Mouse (Mus musculus): ENCODE data around the gene Traf3ip1.
"Not testable (repeated sequence)": the region's sequence is repeated elsewhere in the genome, so short reads cannot be mapped to it uniquely, and the experiment has no call there.

The Traf3ip1 gene

GRCm38 (mm10) chr1:91465244-91465643 lies 29.2 kb upstream of the Traf3ip1 start:
- DNase-seq (ENCODE audit: low read depth, low spot score), result no peak

GRCm38 (mm10) chr1:91466186-91466585 lies 28.3 kb upstream of the Traf3ip1 start:
- no peak for DNase-seq (ENCODE audit: low read depth, low spot score)

DNA sequence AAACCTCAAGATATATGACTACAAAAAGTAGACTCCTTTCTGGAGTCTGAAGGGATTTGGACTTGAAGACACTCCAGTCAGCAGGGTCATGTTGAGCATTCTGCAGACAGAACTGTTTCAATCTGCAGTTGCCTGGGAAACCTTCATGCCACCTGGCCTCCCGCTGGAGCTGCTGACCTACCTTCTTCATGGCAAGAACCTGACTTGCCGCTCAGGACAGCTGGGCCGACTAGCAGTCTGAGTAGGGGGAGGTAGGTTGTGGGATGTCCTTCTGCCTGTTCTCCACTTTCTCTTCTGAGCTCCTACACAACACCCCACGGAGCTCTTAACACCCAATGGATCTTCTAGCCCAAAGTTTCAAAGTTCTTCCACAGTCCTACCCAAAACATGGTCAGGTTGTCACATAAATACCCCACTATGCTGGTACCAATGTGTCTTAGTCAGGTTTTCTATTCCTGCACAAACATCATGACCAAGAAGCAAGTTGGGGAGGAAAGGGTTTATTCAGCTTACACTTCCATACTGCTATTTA lies 24.5 kb upstream of the Traf3ip1 start:
- no peak for DNase-seq (ENCODE audit: low read depth, low spot score)

- not testable (repeated sequence) for DNase-seq (ENCODE audit: low read depth, low spot score)
These were observed 16.3 kb upstream of the Traf3ip1 start for GRCm38 (mm10) chr1:91478145-91478544.

DNA sequence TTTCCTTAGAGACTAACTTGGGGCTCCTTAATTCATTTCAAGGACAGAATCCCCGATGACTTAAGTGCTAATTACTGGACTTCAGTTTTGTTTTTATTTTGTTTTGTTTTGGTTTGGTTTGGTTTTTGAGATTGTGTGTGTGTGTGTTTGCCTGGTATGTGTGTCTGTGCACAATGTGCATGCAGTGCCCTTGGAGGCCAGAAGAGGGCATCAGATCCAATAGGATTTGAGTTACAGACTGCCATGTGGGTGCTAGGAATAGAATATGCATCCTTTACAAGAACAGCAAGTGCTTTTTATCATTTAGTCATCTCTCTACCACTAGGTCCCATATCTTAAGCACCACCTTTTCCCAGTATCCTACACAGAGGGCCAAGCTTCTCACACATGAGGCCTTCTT lies 15.5 kb upstream of the Traf3ip1 start:
- DNase-seq (ENCODE audit: low read depth, low spot score), result no peak

DNA sequence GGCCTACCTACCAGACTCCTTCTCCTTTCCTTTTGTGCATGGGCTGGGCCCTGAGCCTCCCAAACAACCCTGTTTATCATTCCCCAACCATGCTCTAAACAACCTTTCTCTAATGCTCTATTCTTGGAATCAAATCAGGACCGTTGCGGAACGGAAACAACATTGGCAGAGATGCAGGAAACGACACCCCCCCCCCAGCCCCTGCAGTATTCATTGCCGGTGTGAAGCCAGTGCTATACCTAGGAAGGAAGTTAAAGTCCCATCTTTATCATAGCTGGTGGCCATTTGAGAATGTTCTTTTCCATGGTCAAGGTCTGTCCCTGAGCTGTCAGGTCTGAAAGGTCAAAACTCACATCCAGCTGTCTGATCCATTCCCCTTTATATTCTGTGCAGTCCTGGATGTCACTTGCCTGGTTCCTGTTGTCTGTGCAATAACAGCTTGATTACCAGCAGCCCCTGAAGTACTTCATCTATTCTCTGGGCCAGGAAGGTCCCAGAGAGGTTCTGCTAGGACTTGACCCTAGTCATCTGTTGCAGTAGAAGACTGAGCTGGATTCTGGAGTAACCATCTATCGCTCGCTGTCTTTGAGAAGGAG lies 11.7 kb upstream of the Traf3ip1 start:
- no peak for DNase-seq (ENCODE audit: low read depth, low spot score)

DNA sequence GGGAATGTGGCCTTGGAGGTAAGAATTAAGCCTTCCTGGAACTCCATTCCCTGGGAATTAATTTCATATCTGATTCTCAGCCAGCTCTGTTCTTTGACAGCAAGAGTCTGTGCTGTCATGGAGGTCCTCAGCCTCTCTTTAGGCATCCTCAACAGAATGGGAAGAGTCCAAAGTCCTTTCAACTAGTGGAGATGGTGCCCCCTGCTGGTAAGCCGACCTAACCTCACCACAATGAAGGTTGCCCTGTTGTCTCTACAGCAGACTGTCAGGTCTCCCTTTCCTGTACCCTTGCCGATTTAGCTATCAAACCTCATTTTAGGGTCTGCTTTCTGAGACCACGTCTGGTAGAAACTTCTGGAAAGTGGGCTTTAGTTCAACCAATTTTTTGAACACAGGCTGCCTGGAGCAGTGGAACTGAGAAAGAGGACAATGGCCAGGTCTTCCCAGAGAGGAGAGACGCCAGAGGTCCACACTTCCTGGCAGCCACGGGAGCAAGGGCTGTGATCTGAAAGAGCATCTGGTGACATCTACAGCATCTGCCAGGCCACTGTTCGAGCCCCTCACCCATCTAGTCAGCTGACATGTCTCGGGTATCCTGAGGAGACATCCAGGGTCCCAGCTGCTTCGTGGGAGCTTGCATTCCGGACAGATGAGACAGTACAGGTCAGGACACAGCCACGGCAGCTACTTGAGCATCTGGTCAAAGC lies 11.0 kb upstream of the Traf3ip1 start:
- no peak for DNase-seq (ENCODE audit: low read depth, low spot score)

DNA sequence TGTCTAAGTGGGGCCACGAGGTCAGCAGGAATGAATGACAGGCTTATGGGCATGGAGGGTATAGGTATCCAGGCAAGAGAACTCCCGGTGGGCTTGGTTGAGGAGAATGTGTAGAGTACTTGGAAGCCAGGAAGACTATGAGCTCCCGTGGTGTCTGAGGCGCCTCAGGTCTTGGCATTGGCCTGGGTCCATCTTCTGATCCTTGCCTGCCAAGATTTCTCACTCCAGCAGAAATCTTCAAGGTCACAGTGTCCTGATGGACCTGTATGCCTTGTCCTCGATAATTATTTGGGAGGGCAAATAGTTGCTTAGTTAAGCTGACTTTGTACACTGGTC lies 10.5 kb upstream of the Traf3ip1 start:
- no peak for DNase-seq (ENCODE audit: low read depth, low spot score)

GRCm38 (mm10) chr1:91485422-91485821 lies 9.0 kb upstream of the Traf3ip1 start:
- DNase-seq (ENCODE audit: low read depth, low spot score), result no peak

- no peak for DNase-seq (ENCODE audit: low read depth, low spot score)
These were observed 8.3 kb upstream of the Traf3ip1 start for GRCm38 (mm10) chr1:91486165-91486564.

- DNase-seq (ENCODE audit: low read depth, low spot score), result no peak
These were observed 4.1 kb upstream of the Traf3ip1 start for GRCm38 (mm10) chr1:91490322-91490721.

GRCm38 (mm10) chr1:91492740-91493139 lies 1.7 kb upstream of the Traf3ip1 start:
- DNase-seq (ENCODE audit: low read depth, low spot score), result no peak

DNA sequence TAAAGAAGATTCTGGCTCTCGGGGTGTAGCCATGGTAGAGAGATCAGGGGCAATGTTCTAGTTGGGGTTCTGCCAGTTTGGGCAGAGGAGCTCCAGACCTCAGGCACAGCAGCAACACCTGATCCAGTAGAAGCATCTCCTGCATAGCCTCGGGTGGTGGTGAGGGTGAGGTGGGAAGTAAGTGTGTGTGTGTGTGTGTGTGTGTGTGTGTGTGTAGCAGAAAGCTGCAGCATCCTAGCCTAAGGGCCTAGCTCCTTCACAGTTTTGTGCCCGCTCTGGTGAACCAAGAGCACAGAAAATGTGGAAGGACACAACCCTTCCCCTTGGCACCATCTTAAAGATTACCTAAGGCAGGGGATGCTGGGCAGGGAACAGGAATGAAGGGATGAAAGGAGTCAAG lies 509 bp upstream of the Traf3ip1 start:
- no peak for DNase-seq (ENCODE audit: low read depth, low spot score)

DNA sequence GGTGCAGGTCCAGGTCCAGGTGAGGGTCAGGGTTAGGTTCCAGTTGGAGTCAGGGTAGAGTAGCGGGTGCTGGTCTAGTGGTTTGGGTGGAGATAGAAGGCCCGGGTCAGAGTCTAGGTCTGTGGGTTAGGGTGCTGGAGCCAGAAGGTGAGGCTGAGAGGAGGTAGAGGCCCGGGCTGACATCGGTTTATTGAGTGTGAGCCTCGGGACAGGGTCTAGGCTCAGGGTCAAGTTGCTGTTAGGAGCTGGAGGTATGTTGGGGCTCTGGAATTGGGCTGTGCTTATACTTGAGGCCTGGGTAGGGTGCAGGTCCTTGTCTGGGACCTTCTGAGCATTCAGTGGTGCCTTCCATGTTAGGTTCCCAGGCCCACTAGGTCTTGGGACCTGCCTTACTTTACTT lies 874 bp downstream of the Traf3ip1 start:
- no peak for DNase-seq (ENCODE audit: low read depth, low spot score)

DNA sequence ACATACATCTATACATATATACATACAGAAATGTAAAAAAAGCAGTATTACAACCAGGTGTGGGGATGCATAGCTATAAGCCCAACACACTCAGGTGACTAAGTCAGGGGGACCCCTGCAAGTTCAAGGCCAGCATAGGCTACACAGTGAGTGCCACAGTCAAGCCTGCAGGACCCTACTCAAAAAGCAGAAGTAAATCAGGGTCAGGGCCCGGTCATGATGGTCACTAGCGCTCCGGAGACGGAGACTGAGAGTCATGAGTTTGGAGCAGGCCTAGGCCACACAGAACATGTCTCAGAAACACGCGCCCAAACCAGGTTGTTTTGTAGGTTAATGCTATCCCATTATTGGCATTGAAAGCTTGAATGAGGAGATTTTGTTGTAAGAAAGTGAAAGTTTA lies 4.1 kb downstream of the Traf3ip1 start:
- no peak for DNase-seq (ENCODE audit: low read depth, low spot score)

DNA sequence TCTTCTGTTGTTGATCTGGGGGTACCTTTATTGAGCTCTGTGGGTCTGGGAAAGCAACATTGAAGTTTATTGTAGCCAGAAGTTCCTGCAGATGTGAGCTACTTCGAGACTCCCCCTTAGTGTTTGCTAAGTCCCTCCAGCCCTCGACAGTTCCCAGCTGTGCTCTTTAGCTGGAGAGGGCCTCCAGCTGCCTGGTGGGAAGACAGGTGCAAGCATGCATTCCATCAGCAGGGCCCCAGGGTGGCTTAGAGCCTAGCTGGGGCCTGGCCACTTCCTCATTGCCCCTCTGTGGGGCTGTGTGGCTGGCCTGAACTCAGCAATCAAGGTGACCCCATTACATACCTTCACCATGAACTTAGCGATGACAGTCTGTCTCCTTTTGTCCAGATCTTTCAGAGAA lies 10.2 kb downstream of the Traf3ip1 start:
- DNase-seq (ENCODE audit: low read depth, low spot score), result no peak

GRCm38 (mm10) chr1:91514916-91515315 lies 20.5 kb downstream of the Traf3ip1 start:
- no peak for DNase-seq (ENCODE audit: low read depth, low spot score)

- no peak for DNase-seq (ENCODE audit: low read depth, low spot score)
These were observed 21.2 kb downstream of the Traf3ip1 start for GRCm38 (mm10) chr1:91515642-91516041.

DNA sequence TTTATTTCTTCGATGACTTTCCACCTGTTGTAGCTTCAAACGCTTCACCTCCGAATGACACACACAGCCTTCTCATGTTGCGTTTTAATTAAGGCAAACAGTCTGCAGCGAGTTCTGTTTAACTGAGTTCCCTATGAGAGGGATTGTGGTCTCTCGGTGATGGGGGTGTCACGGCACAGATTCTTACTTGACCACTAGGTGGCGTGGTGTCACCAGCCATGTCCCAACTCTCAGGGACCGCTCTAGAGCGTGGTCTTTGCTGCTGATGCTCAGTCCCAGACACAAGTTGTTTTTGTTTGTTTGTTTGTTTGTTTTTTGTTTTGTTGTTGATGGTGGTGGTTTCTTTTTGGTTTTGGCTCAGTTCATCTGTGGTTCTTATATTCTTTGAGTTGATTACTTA lies 29.3 kb downstream of the Traf3ip1 start:
- peak; percentile 22 for DNase-seq (ENCODE audit: low read depth, low spot score)

DNA sequence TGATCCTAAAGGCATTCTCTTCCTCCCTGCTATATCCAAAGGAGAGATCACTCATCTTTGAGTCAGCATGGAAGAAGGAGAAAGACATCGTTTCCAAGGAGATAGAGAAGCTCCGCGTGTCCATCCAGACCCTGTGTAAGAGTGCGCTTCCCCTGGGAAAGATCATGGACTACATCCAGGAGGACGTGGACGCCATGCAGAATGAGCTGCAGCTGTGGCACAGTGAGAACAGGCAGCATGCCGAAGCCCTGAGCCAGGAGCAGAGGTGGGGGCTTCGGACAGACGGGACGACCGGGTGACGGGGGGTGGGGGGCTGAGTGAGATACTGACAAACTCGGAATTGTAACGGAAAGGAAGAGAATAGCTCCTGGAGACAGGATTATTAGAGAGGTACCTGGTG lies 31.4 kb downstream of the Traf3ip1 start:
- DNase-seq (ENCODE audit: low read depth, low spot score), result no peak

- no peak for DNase-seq (ENCODE audit: low read depth, low spot score)
These were observed 35.7 kb downstream of the Traf3ip1 start for GRCm38 (mm10) chr1:91530166-91530565.

DNA sequence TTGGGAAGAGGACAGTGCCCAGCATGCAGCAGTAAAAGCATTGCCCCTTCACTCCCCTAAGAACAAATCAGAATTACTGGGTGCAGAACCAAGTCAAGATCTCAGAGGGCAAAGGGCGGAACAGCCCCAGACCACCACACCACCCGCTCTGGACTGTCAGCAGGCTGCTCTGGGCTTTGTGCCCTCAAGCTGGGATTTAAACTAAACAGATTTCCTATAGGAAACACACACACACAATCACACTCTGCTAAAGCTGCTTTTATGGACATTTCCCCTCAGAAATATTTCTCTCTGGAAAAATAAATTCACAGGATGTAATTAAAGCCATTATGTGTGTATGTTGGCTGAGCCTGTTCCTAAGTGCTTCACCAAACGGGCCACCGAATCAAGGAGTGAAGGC lies 37.8 kb downstream of the Traf3ip1 start:
- DNase-seq (ENCODE audit: low read depth, low spot score), result no peak

DNA sequence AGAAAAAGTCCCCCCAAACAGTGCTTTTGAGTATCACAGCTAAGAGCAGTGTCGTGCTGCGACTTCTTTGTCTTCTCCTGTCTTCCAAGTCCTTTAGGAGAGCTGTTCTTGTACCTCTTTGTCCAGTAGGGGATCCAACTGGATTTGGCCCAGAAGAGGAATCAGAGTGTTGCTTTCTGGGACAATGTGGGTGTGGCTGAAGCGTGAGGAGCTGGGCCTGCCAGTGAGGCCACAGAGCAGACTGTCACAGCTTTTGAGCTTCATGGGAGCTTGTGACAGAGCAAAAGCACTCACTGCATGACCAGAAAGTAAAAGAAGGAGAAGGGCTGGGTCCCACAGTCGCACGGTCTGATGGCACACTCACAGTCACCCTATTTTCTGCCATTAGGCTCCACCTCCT lies 38.4 kb downstream of the Traf3ip1 start:
- DNase-seq (ENCODE audit: low read depth, low spot score), result no peak

GRCm38 (mm10) chr1:91533483-91533882 lies 39.0 kb downstream of the Traf3ip1 start:
- no peak for DNase-seq (ENCODE audit: low read depth, low spot score)

Data from brain, embryonic 18.5 days (tissue).